Mouse (Mus musculus) kidney, embryonic 14.5 days (tissue): ENCODE measurements at regions not wholly inside any gene's neighbourhood (a gene's known extent, or its start where the extent isn't known, plus 50 kb on each side); places are given as distances from the start of the nearest gene placed in this dataset.

Experiments
- ATAC-seq: fragments of 200-750 bp; cut with Nextera tagmentation; 2 replicates; pipeline ENCODE4 v1.8.0; 2017; ENCODE audit warnings: moderate number of reproducible peaks, mild to moderate bottlenecking, moderate TSS enrichment, moderate library complexity; ENCODE audit not compliant: low FRiP score, low TSS enrichment
- H3K27ac ChIP-seq: fragments of 300-500 bp; sonication (generic); 2 replicates; pipeline ENCODE4 v1.5.1; 2014; ENCODE audit warnings: low read depth, mild to moderate bottlenecking, low read length, moderate library complexity, mixed read lengths
- H3K27me3 ChIP-seq: fragments of 300-500 bp; sonication (generic); 2 replicates; pipeline ENCODE4 v1.6.1; 2014; ENCODE audit warnings: mild to moderate bottlenecking, low read length; ENCODE audit not compliant: control insufficient read depth, insufficient read depth
- H3K36me3 ChIP-seq: fragments of 300-500 bp; sonication (generic); 2 replicates; pipeline ENCODE4 v1.6.1; 2014; ENCODE audit warnings: low read length, mixed read lengths; ENCODE audit not compliant: control insufficient read depth, insufficient read depth
- H3K4me1 ChIP-seq: fragments of 300-500 bp; sonication (generic); 2 replicates; pipeline ENCODE4 v1.6.1; 2014; ENCODE audit warnings: low read length, mixed read lengths; ENCODE audit not compliant: control insufficient read depth, insufficient read depth
- H3K4me2 ChIP-seq: fragments of 300-500 bp; sonication (generic); replicated peaks from 2 replicates; pipeline ENCODE4 v1.6.1; 2014; ENCODE audit warnings: low read depth, mild to moderate bottlenecking, low read length
- H3K4me3 ChIP-seq: fragments of 300-500 bp; sonication (generic); 2 replicates; pipeline ENCODE4 v1.5.1; 2014; ENCODE audit warnings: mild to moderate bottlenecking, low read length
- H3K9ac ChIP-seq: fragments of 300-500 bp; sonication (generic); 2 replicates; pipeline ENCODE4 v1.6.1; 2014; ENCODE audit warnings: low read depth, mild to moderate bottlenecking, low read length, moderate library complexity
- H3K9me3 ChIP-seq: fragments of 300-500 bp; sonication (generic); 2 replicates; pipeline ENCODE4 v1.6.1; 2016; ENCODE audit warnings: low read length; ENCODE audit not compliant: control insufficient read depth
- WGBS: fragments of 180-500 bp; shearing (Covaris S2); extraction: QIAGEN DNeasy Blood & Tissue Kit; methylation state at CpG from one replicate; pipeline ENCODE4 v1.1.7; 2014; 5-methylcytosine and 5-hydroxymethylcytosine counted together

DNA sequence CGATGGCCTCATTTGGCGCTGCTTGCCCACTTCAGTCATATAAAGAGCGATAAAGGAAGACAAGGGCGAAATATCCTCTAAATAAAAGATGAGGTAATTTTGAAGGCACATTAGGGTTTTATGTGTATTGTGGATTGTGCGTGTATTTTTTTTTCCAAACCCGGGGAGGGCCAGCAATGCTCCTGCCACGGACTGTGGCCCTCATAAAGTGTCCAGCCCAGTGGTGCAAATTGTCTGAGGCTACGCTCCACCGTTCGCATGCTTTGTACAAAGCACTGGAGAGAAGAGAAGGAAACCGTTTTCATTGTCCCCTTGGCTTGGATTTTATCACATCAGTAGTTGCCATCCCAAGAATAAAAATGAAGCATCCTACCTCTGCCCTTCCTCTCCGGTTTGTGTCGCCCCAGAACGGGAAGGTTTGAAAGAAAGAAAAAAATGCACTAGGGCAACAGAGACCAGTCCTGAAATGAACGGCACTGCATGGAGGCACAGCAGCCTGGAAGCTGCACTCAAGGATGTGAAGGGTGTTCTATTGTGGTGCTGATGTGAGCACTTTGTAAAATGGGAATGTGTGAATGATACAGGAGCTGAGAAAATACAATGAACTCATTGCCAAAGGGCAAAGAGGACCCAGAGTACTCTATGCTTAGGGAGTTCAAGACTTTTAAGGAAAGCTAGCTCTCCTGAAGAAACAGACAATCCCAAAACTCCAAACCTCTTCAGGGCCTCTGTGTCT lies 1004.7 kb upstream of the A1bg start:
- no peak for ATAC-seq
- Histone ChIP-seq H3K4me1 (no peaks in the 10 kb centered on the region), H3K36me3 (no peaks in the 10 kb centered on the region), H3K27me3 (no peaks in the 10 kb centered on the region), H3K4me2 (no peak overlapping the region), H3K9me3 (no peaks in the 10 kb centered on the region), H3K9ac (no peak overlapping the region), H3K4me3 (no peak overlapping the region), H3K27ac (no peak overlapping the region)
- 67% methylated on average over 15 of the region's 15 CpGs for whole genome bisulfite sequencing

DNA sequence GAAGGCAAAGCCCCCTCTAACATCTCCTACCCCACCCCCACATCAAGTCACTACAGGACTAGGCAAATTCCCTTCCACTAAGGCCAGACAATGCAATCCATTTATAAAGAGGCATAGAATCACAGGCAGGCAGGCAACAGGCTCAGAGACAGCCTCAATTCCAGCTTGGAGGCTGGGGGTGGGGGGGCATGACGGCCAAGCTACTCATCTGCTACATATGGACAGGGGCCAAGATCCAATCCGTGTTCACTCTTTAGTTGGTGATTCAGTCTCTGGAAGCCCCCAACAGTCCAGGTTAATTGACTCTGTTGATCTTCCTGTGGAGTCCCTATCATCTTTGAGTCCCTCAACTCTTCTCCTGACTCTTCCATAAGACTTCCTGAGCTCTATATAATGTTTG lies 997.2 kb upstream of the A1bg start:
- no peaks in the 10 kb centered on the region for H3K4me1 ChIP-seq
- H3K9ac ChIP-seq: no peak overlapping the region
- no peak for ATAC-seq
- H3K9me3 ChIP-seq: no peaks in the 10 kb centered on the region
- H3K36me3 ChIP-seq: no peaks in the 10 kb centered on the region
- H3K4me2 ChIP-seq: no peak overlapping the region
- H3K27ac ChIP-seq: no peak overlapping the region
- 91% methylated on average over 2 of the region's 2 CpGs for WGBS
- no peak overlapping the region for H3K4me3 ChIP-seq
- H3K27me3 ChIP-seq: no peaks in the 10 kb centered on the region

DNA sequence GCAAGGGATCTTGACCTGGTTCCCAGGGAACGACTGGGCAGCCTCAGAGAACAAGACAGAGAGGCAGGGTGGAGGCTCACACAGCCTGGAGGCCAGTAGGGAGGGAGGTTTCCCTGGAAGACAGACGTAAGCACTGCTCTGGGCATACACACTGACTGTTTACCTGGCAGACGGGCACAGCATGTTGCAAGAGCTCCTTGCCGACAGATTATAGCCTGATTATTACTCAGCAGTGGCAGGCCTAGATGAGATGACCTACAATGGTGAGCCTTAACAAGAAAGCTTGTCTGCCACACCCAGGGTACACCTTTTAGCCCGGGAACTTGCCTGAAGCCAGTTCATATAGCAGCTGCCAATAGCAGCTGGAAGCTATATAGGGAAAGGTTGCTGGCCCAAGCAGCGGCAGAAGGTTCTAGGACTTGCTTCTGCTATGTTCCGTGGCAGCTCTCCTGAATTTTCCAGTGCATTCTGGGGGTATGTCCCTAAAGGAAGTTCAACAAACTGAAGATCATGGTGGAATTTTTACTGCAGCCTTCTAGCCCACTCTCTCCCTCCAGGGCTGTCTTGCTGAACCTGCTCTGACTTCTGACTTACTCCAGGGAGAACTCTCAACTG lies 990.8 kb upstream of the A1bg start:
- H3K9ac ChIP-seq: no peak overlapping the region
- ATAC-seq: no peak
- H3K4me1 ChIP-seq: no peaks in the 10 kb centered on the region
- no peaks in the 10 kb centered on the region for H3K36me3 ChIP-seq
- no peaks in the 10 kb centered on the region for H3K27me3 ChIP-seq
- H3K27ac ChIP-seq: no peak overlapping the region
- 82% methylated on average over 7 of the region's 7 CpGs for WGBS
- H3K4me3 ChIP-seq: no peak overlapping the region
- H3K9me3 ChIP-seq: no peaks in the 10 kb centered on the region
- no peak overlapping the region for H3K4me2 ChIP-seq

- Histone ChIP-seq H3K27me3 (no peaks in the 10 kb centered on the region), H3K9ac (no peak overlapping the region), H3K27ac (no peak overlapping the region), H3K4me1 (no peaks in the 10 kb centered on the region), H3K36me3 (no peaks in the 10 kb centered on the region), H3K9me3 (no peaks in the 10 kb centered on the region), H3K4me3 (no peak overlapping the region), H3K4me2 (no peak overlapping the region)
- 85% methylated on average over 5 of the region's 5 CpGs for WGBS
- ATAC-seq: no peak
These were observed 982.5 kb upstream of the A1bg start for GRCm38 (mm10) chr15:61905165-61905845.

- H3K4me3 ChIP-seq: no peak overlapping the region
- no peak overlapping the region for H3K4me2 ChIP-seq
- H3K36me3 ChIP-seq: no peaks in the 10 kb centered on the region
- H3K9me3 ChIP-seq: no peaks in the 10 kb centered on the region
- no peaks in the 10 kb centered on the region for H3K4me1 ChIP-seq
- no peak overlapping the region for H3K27ac ChIP-seq
- no peaks in the 10 kb centered on the region for H3K27me3 ChIP-seq
- WGBS: 89% methylated on average over 3 of the region's 3 CpGs
- H3K9ac ChIP-seq: no peak overlapping the region
- no peak for ATAC-seq
These were observed 977.0 kb upstream of the A1bg start for GRCm38 (mm10) chr15:61899809-61900208.

DNA sequence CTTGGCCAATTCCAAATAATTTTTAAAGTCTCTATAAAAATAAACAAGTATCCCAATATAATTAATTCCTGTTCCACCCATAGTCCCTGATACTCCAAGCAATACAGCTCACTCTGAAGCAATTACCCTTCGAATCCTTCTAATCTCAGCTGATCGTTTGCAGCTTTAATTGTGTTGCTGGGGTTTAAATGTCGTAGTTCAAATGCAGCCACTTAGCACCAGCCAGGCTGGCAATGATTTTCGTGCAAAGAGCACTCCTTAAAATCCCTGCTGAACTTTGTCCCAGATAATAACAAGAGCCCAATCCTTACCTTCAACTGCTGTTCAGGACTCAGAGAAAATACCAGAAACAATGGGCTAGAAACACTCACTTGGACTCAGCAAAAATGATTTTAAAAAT lies 974.8 kb upstream of the A1bg start:
- Histone ChIP-seq H3K36me3 (no peaks in the 10 kb centered on the region), H3K9me3 (no peaks in the 10 kb centered on the region), H3K4me1 (no peaks in the 10 kb centered on the region), H3K27ac (no peak overlapping the region), H3K27me3 (no peaks in the 10 kb centered on the region), H3K4me3 (no peak overlapping the region), H3K4me2 (no peak overlapping the region), H3K9ac (no peak overlapping the region)
- ATAC-seq: no peak
- WGBS: 47% methylated on average over 4 of the region's 4 CpGs

DNA sequence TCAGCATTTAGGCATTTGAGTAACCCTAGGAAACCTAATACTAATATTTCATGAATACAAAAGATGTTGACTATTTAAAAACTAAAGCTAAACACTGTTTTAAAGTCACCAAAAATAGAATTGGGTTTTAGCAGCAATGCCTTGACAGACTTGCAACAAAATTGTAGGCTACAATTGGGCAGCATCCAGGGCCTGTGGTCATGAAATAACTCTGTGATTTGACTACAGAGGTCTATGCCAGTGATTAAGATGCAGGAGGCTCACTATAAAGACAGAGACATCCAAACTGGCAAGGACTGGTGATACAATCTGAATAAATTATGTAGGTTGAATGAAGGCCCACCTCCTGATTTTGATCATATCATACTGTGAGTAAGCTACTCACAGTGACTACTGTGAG lies 967.5 kb upstream of the A1bg start:
- H3K9ac ChIP-seq: no peak overlapping the region
- ATAC-seq: no peak
- no peak overlapping the region for H3K27ac ChIP-seq
- H3K4me1 ChIP-seq: no peaks in the 10 kb centered on the region
- H3K4me2 ChIP-seq: no peak overlapping the region
- no peak overlapping the region for H3K4me3 ChIP-seq
- H3K9me3 ChIP-seq: no peaks in the 10 kb centered on the region
- H3K36me3 ChIP-seq: no peaks in the 10 kb centered on the region
- no peaks in the 10 kb centered on the region for H3K27me3 ChIP-seq

- no peak for ATAC-seq
- Histone ChIP-seq H3K27me3 (no peaks in the 10 kb centered on the region), H3K9ac (no peak overlapping the region), H3K36me3 (no peaks in the 10 kb centered on the region), H3K27ac (no peak overlapping the region), H3K4me1 (no peaks in the 10 kb centered on the region), H3K4me3 (no peak overlapping the region), H3K9me3 (no peaks in the 10 kb centered on the region), H3K4me2 (no peak overlapping the region)
- WGBS: 55% methylated on average over 10 of the region's 10 CpGs
These were observed 965.9 kb upstream of the A1bg start for GRCm38 (mm10) chr15:61888569-61889326.

GRCm38 (mm10) chr15:61879408-61879807 lies 956.6 kb upstream of the A1bg start:
- H3K36me3 ChIP-seq: no peaks in the 10 kb centered on the region
- H3K27ac ChIP-seq: no peak overlapping the region
- no peaks in the 10 kb centered on the region for H3K4me1 ChIP-seq
- ATAC-seq: no peak
- no peaks in the 10 kb centered on the region for H3K9me3 ChIP-seq
- no peaks in the 10 kb centered on the region for H3K27me3 ChIP-seq
- 89% methylated on average over 3 of the region's 3 CpGs for WGBS
- H3K9ac ChIP-seq: no peak overlapping the region
- no peak overlapping the region for H3K4me3 ChIP-seq
- H3K4me2 ChIP-seq: no peak overlapping the region
